Mouse (Mus musculus): ENCODE data around the gene Cpt1a. TPM values are rescaled to one million over a fixed set of nuclear protein-coding genes. Genes with fewer than 3 reads are reported as not detected.
A peak's percentile ranks its signal among the peaks of the same experiment; 100 is the strongest.

Gene Cpt1a
- polyA plus RNA-seq, 1 experiment from 2014 or later = 54.7 TPM

GRCm38 (mm10) chr19:3363510-3363909, 41.4 kb downstream of the Cpt1a start:
- no peak for DNase-seq (ENCODE audit: low spot score)

- DNase-seq (ENCODE audit: low spot score) = no peak
These were observed 43.0 kb downstream of the Cpt1a start for GRCm38 (mm10) chr19:3365089-3365488.

DNA sequence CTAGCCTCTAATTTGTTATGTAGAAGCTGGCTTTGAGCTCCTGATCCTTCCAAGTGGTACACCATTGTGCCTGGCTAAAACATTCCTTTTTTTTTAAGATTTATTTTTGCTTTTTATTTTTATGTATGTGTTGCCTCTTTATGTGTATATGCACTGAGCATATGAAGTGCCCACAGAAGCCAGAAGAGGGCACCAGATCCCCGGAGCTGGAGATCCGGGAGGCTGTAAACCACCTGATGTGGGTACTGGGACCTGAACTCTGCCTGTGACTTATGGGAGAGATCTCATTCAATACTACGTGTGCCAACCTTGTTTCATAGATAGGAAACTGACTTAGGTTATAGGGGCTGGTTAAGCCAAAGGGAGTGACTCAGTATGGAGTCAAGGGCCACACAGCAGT, 46.1 kb downstream of the Cpt1a start:
- DNase-seq (ENCODE audit: low spot score) = no peak

GRCm38 (mm10) chr19:3373380-3373779, 51.2 kb downstream of the Cpt1a start:
- DNase-seq (ENCODE audit: low spot score) = no peak

- peak; percentile 22 for DNase-seq (ENCODE audit: low spot score)
These were observed 51.9 kb downstream of the Cpt1a start for GRCm38 (mm10) chr19:3374028-3374427.

GRCm38 (mm10) chr19:3375945-3376495, 53.9 kb downstream of the Cpt1a start:
- no peak for DNase-seq (ENCODE audit: low spot score)

DNA sequence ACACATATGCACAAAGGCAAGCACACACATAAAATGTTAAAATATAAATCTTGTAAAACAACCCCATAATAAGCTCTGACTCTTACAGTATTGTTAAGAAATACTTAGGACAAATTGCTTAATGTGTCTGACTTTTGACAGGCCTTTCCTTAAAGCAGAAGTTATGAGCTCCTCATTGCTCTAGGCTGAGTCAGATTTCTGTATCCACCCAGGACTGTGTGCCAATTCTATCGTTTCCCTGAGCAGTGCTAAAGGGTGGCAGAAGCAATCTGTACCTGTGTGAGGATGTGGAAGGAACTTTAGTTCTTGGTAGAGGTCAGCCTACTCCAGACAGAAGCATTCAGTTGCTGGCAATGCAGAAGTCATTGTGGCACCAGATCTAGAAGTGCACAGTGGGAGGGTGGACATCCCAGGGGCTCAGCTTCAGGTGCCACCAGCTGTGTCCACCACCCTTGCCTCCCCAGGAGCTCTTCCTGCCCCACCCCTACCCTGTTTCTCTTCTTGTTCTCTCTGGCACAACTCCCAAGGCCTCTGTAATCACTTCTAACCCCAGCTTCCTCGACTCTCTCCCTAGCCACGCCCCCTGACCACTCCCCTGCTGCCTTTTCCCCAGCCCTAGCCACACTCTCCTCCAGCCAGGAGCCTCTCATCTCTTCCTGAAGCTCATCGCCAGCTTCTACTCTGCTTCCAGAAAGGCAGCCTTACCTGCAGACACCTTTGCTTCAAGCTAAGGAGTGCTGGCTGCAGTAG, 55.0 kb downstream of the Cpt1a start:
- no peak for DNase-seq (ENCODE audit: low spot score)

DNA sequence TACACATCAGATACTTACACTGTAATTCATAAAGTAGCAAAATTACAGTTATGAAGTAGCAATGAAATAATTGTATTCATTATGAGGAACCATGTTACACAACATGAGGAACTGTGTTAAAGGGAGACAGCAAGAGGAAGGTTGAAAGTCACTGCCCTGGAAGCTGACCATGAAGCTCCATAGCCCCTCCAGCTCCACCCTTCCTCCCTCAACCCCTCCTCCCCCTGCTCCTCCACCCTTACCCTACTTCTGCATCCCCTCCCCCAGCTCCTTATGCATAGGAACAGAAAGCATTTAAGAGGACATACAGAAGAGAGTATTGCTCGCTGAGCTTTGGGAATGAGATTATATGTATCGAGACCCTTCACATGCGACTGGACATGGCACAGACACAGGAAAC, 56.5 kb downstream of the Cpt1a start:
- no peak for DNase-seq (ENCODE audit: low spot score)

DNA sequence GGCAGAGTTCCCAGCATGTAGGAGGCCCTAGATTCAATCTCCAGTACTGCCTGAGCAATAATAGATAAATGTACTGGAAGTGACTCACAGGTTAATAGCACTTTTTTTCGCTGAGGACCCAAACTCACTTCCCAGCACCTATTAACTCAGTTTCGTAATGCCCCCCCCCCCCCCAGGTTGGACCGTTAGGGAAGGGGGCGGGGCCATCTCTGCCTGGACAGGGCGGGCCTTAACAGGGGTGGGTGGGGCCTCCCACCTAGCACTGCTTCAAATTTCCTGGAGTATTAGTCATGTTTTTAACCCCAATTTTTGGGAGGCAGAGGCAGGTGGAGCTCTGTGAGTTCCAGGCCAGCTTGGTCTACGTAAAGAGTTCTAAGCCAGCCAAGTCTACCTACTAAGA, 65.9 kb downstream of the Cpt1a start:
- no peak for DNase-seq (ENCODE audit: low spot score)

- peak; percentile 84 for DNase-seq (ENCODE audit: low spot score)
These were observed 66.5 kb downstream of the Cpt1a start, which contains the start of gene Tesmin for GRCm38 (mm10) chr19:3388629-3389057. Tesmin (plus strand) TSS chr19:3388857.

DNA sequence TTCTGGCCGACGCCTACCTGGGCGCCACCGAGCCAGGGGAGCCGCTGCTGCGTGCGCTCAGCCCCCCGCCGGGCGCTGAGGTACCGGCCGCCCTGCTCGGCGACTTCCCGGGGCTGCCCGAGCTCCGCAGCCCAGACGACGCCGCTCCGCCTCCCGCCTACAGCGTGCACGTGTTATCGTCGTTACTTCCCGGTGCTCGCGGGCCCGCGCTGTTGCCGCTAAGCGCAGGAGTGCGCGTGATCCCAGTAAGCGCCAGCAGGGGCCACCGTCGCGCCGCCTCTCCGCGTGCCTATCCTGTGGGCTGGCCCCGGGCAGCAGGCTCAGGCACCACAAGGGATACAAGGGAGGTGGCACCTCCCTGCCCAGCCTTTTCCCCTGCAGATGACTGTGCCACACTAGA, 67.0 kb downstream of the Cpt1a start:
- DNase-seq (ENCODE audit: low spot score) = peak; percentile 92

DNA sequence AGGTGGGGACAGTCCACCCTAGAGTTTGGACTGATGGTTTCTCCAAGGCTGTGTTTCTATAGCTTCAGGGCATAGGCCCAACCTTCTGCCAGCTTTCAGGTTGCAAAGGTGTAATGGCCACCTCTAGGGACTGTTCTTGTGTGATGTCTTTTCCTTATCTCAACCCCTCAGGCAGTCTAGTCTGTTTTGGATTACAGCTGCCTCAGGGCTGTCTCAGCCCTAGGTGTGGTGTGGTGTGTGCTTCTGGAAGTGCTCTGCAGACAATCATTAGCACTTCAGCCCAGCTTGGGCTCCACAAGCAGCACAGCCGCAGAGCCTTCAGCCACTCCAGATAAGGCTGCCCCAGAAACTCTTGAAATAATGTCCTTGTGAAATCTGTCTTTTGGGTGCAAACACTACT, 70.2 kb downstream of the Cpt1a start:
- DNase-seq (ENCODE audit: low spot score) = no peak

- no peak for DNase-seq (ENCODE audit: low spot score)
These were observed 72.1 kb downstream of the Cpt1a start for GRCm38 (mm10) chr19:3394216-3394615.

- DNase-seq (ENCODE audit: low spot score) = no peak
These were observed 77.9 kb downstream of the Cpt1a start for GRCm38 (mm10) chr19:3400057-3400456.

DNA sequence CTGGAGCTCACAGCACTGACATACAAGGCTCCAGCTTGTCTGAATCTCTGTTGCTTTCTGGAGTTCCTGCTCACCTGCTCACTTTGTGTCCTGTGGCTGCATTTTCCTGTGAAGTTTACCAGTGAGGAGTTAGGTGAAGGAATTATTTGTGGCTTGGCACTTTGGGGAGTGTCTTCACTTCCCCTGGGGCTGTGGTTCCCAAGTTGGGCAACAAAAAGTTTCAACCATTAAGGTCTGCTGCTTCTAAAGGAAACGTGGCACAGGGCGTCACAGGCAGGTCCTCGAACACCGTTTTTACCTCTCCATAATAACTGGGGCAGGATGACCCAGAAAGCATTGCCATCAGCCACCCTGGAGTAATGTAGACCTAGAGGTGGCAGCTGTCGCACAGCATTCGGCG, 79.4 kb downstream of the Cpt1a start:
- DNase-seq (ENCODE audit: low spot score) = no peak

DNA sequence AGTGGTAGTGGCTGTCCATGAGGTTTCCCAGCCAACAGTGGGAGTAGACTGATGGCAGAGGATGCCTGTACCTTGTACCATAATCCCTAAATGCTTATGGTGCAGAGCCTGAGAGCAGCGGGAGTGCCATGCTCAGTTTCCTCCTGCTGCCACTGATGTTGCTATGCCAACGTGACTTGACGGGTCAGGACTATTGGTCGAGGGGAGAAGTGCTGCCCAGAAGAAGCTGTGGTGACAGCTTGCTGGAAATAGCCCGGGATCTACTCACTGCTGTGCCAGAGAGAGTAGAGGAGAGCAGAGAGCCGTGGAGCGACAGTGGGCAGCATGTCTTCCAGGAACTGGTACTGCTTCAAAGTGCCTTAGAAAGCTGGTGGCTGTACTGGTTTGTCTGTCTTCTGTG, 79.8 kb downstream of the Cpt1a start:
- DNase-seq (ENCODE audit: low spot score) = no peak

DNA sequence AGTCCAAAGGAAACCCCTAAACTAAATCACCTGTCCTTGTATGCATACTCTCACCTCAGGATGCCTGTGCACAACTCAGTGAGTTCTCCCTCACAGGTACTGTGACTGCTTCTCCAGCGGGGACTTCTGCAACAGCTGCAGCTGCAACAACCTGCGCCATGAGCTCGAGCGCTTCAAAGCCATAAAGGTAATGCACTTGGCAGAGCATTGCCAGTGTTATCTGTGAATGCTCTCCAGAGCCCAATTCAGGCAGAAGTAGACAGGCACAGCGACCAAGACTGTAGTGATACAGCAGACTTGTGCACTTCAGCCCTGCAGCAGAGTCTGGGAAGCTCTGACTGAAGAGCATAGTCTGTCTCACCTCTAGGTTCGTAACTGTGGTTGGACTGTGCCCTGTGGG, 80.3 kb downstream of the Cpt1a start:
- no peak for DNase-seq (ENCODE audit: low spot score)

GRCm38 (mm10) chr19:3404030-3404429, 81.9 kb downstream of the Cpt1a start:
- DNase-seq (ENCODE audit: low spot score) = no peak

DNA sequence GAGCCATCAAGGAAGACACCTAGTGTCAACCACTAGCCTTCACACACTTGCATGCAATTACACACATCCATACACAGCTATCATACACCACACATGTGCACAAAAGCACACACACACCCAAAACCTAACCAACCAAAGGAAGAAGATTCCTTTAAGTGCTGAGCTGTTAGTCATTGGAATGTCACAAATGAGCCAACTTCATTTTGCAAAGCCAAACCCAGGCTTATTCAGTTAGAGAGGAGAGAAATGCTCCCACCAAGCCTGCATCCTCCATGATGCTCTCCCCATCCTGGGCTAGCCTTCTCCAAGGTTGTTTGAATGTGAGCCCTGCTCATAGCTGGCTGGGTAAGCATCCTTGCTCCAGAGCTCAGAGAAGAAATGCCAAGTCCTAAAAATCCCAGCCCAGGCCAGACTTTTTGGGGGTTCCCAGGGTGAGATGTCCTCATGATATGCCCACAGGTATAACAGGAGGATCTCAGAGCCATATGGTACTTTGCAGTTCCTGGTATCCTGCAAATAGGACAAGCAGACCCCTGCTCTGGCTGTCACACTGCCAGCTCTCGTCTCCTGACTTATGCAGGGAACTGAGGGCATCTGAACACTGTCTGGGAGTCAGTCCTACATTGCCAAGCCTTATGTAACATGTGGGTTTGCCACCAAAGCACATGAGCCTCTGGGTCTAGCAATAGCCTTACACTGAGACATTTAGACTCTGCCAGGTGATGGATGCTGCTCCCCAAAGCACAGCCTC, 83.6 kb downstream of the Cpt1a start:
- no peak for DNase-seq (ENCODE audit: low spot score)

DNA sequence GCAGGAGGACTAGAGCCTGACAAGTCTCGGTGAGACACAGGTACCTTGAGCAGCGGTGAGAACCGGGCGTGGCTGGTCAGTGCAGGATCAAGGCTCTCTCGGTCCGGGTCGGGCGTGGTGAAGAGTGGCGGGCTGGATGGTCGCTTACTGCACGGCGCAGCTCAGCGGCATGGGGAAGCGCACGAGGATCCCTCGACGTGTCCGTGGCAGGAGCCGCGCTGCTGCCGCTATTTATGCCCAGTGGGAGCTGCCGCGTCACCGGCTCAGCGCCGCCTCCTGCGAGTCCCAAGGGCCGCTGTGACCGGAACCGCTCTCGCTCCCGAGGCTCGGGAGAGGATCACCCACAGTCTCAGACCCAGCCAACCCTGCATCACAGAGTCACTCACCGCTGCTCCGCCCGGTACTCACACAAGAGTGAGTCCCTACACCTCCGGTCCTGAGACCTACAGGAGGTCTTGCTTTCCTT, 92.2 kb downstream of the Cpt1a start, which contains the start of gene Gal:
Gal (minus strand) TSS at position 277 of the 466 bp plus-strand sequence.
- DNase-seq (ENCODE audit: low spot score) = no peak

GRCm38 (mm10) chr19:3419251-3419650, 97.1 kb downstream of the Cpt1a start:
- no peak for DNase-seq (ENCODE audit: low spot score)

GRCm38 (mm10) chr19:3422488-3422887, 100.4 kb downstream of the Cpt1a start:
- no peak for DNase-seq (ENCODE audit: low spot score)
